Mouse (Mus musculus) liver, postnatal 0 days (tissue): ENCODE data around the gene Ago3. TPM values are rescaled to one million over a fixed set of nuclear protein-coding genes. Genes with fewer than 3 reads are reported as not detected.

ENCODE experiments used
- ATAC-seq: fragments of 200-750 bp; cut with Nextera tagmentation; 2 replicates; pipeline ENCODE4 v1.8.0; 2017; ENCODE audit warnings: mild to moderate bottlenecking, moderate library complexity
- DNase-seq: peaks from one replicate; pipeline ENCODE4 v3.0.0-alpha.2; 2016
- H3K27ac ChIP-seq: fragments of 300-500 bp; sonication (generic); 2 replicates; pipeline ENCODE4 v1.5.1; 2014; ENCODE audit warnings: antibody characterized with exemption, moderate library complexity, mild to moderate bottlenecking, low read depth
- H3K27me3 ChIP-seq: fragments of 300-500 bp; sonication (generic); 2 replicates; pipeline ENCODE4 v1.6.1; 2014; ENCODE audit warnings: low read length, control low read depth, mixed read lengths; ENCODE audit not compliant: insufficient read depth
- H3K36me3 ChIP-seq: fragments of 300-500 bp; sonication (generic); replicated peaks from 2 replicates; pipeline ENCODE4 v1.6.1; 2014; ENCODE audit warnings: mild to moderate bottlenecking, control low read depth, low read length, moderate library complexity, mixed read lengths; ENCODE audit not compliant: insufficient read depth
- H3K4me1 ChIP-seq: fragments of 300-500 bp; sonication (generic); 2 replicates; pipeline ENCODE4 v1.6.1; 2014; ENCODE audit warnings: antibody characterized with exemption, mild to moderate bottlenecking, control low read depth; ENCODE audit not compliant: insufficient read depth
- H3K4me2 ChIP-seq: fragments of 300-500 bp; sonication (generic); 2 replicates; pipeline ENCODE4 v1.6.1; 2014; ENCODE audit warnings: low read depth, mild to moderate bottlenecking, low read length, moderate library complexity, mixed read lengths
- H3K4me3 ChIP-seq: fragments of 300-500 bp; sonication (generic); 2 replicates; pipeline ENCODE4 v1.5.1; 2014; ENCODE audit warnings: low read depth, low read length
- H3K9ac ChIP-seq: fragments of 300-500 bp; sonication (generic); replicated peaks from 2 replicates; pipeline ENCODE4 v1.6.1; 2014; ENCODE audit warnings: mild to moderate bottlenecking, moderate library complexity
- H3K9me3 ChIP-seq: fragments of 300-500 bp; sonication (generic); 2 replicates; pipeline ENCODE4 v1.6.1; 2016; ENCODE audit warnings: mild to moderate bottlenecking, control low read depth, low read length, mixed read lengths
- CTCF ChIP-seq: sonication (generic); IDR thresholded peaks from 2 replicates; pipeline ENCODE4 v1.5.1; 2016; ENCODE audit warnings: antibody characterized with exemption, low read depth
- EP300 ChIP-seq: IDR thresholded peaks from 2 replicates; pipeline ENCODE4 v1.6.1; 2016; ENCODE audit warnings: antibody characterized with exemption, low read depth, mild to moderate bottlenecking
- WGBS: fragments of 180-500 bp; shearing (Covaris S2); extraction: QIAGEN DNeasy Blood & Tissue Kit; methylation state at CpG from one replicate; pipeline ENCODE4 v1.1.7; 2014; ENCODE audit not compliant: insufficient replicate concordance; 5-methylcytosine and 5-hydroxymethylcytosine counted together
- polyA plus RNA-seq: library from polyadenylated mRNA; unstranded; fragments of >200 nt; fragmentation: Nextera tagmentation; extraction: Ambion mirVana; gene quantifications from 2 replicates; pipeline ENCODE4 v1.2.1, GENCODE M21; 2015

The Ago3 gene
- polyA plus RNA-seq, 1 experiment from 2014 or later = 5.2 TPM

GRCm38 (mm10) chr4:126450268-126450667 lies 20.9 kb upstream of the Ago3 start:
- no peak overlapping the region for H3K27ac ChIP-seq
- peaks cover 27% of the 10 kb centered on the region for H3K36me3 ChIP-seq
- 77% methylated on average over 1 of the region's 1 CpGs for WGBS
- no peak overlapping the region for H3K4me3 ChIP-seq
- no peak overlapping the region for H3K4me2 ChIP-seq
- H3K9ac ChIP-seq = no peak overlapping the region
- H3K4me1 ChIP-seq = no peaks in the 10 kb centered on the region
- no peak for ATAC-seq
- no peaks in the 10 kb centered on the region for H3K9me3 ChIP-seq
- DNase-seq = no peak
- H3K27me3 ChIP-seq = no peaks in the 10 kb centered on the region
- TF ChIP-seq CTCF (no peak), EP300 (no peak)

GRCm38 (mm10) chr4:126447126-126447525 lies 17.8 kb upstream of the Ago3 start:
- DNase-seq (no peak), ATAC-seq (no peak)
- no peak overlapping the region for H3K4me3 ChIP-seq
- no peaks in the 10 kb centered on the region for H3K9me3 ChIP-seq
- TF ChIP-seq CTCF = no peak
- TF ChIP-seq EP300 = no peak
- H3K4me1 ChIP-seq = no peaks in the 10 kb centered on the region
- peaks cover 18% of the 10 kb centered on the region; the same call in 1 of the 2 replicates for H3K36me3 ChIP-seq
- WGBS = 81% methylated on average over 7 of the region's 7 CpGs
- no peaks in the 10 kb centered on the region for H3K27me3 ChIP-seq
- no peak overlapping the region for H3K27ac ChIP-seq
- H3K4me2 ChIP-seq = no peak overlapping the region
- no peak overlapping the region for H3K9ac ChIP-seq

GRCm38 (mm10) chr4:126444528-126444927 lies 15.2 kb upstream of the Ago3 start:
- WGBS = 69% methylated on average over 3 of the region's 3 CpGs
- H3K36me3 ChIP-seq = peaks cover 30% of the 10 kb centered on the region
- no peak overlapping the region for H3K4me3 ChIP-seq
- H3K4me1 ChIP-seq = no peaks in the 10 kb centered on the region
- H3K9me3 ChIP-seq = no peaks in the 10 kb centered on the region
- no peak overlapping the region for H3K27ac ChIP-seq
- ATAC-seq (no peak), DNase-seq (no peak)
- H3K4me2 ChIP-seq = no peak overlapping the region
- no peak for TF ChIP-seq EP300
- no peak for TF ChIP-seq CTCF
- H3K27me3 ChIP-seq = no peaks in the 10 kb centered on the region
- no peak overlapping the region for H3K9ac ChIP-seq

GRCm38 (mm10) chr4:126438261-126438660 lies 8.9 kb upstream of the Ago3 start:
- DNase-seq = no peak
- no peaks in the 10 kb centered on the region for H3K9me3 ChIP-seq
- no peaks in the 10 kb centered on the region for H3K27me3 ChIP-seq
- H3K36me3 ChIP-seq = peaks cover 27% of the 10 kb centered on the region
- WGBS = 61% methylated on average over 5 of the region's 5 CpGs
- no peak for TF ChIP-seq EP300
- no peak for TF ChIP-seq CTCF
- no peak overlapping the region for H3K27ac ChIP-seq
- no peak overlapping the region for H3K9ac ChIP-seq
- H3K4me3 ChIP-seq = no peak overlapping the region
- ATAC-seq = no peak
- H3K4me2 ChIP-seq = no peak overlapping the region
- H3K4me1 ChIP-seq = no peaks in the 10 kb centered on the region

GRCm38 (mm10) chr4:126436268-126436667 lies 6.9 kb upstream of the Ago3 start:
- Histone ChIP-seq H3K4me1 (no peaks in the 10 kb centered on the region), H3K4me2 (no peak overlapping the region), H3K9ac (no peak overlapping the region), H3K27me3 (no peaks in the 10 kb centered on the region), H3K27ac (no peak overlapping the region), H3K4me3 (no peak overlapping the region), H3K9me3 (no peaks in the 10 kb centered on the region), H3K36me3 (peaks cover 16% of the 10 kb centered on the region)
- no peak for DNase-seq
- TF ChIP-seq CTCF (no peak), EP300 (no peak)
- ATAC-seq = no peak
- 73% methylated on average over 2 of the region's 2 CpGs for WGBS

- Histone ChIP-seq H3K27ac (no peak overlapping the region), H3K9ac (no peak overlapping the region), H3K4me3 (no peak overlapping the region), H3K36me3 (peaks cover 6% of the 10 kb centered on the region; the same call in 1 of the 2 replicates), H3K9me3 (no peaks in the 10 kb centered on the region), H3K4me2 (no peak overlapping the region), H3K4me1 (peaks cover 8% of the 10 kb centered on the region; the same call in 1 of the 2 replicates), H3K27me3 (no peaks in the 10 kb centered on the region)
- no peak for TF ChIP-seq CTCF
- TF ChIP-seq EP300 = no peak
- ATAC-seq = no peak
- DNase-seq = no peak
- 86% methylated on average over 2 of the region's 2 CpGs for WGBS
These were observed 4.7 kb upstream of the Ago3 start for GRCm38 (mm10) chr4:126434094-126434493.

GRCm38 (mm10) chr4:126433175-126433574 lies 3.8 kb upstream of the Ago3 start:
- Histone ChIP-seq H3K4me3 (no peak overlapping the region), H3K27me3 (no peaks in the 10 kb centered on the region), H3K36me3 (no peaks in the 10 kb centered on the region), H3K4me1 (peaks cover 11% of the 10 kb centered on the region; the same call in 1 of the 2 replicates), H3K27ac (no peak overlapping the region), H3K9ac (no peak overlapping the region), H3K9me3 (no peaks in the 10 kb centered on the region), H3K4me2 (no peak overlapping the region)
- no peak for TF ChIP-seq EP300
- no peak for TF ChIP-seq CTCF
- WGBS = 80% methylated on average over 4 of the region's 4 CpGs
- no peak for ATAC-seq
- no peak for DNase-seq
